ENCODE assay signal across 12 mouse cellular contexts in the genomic region with DNA sequence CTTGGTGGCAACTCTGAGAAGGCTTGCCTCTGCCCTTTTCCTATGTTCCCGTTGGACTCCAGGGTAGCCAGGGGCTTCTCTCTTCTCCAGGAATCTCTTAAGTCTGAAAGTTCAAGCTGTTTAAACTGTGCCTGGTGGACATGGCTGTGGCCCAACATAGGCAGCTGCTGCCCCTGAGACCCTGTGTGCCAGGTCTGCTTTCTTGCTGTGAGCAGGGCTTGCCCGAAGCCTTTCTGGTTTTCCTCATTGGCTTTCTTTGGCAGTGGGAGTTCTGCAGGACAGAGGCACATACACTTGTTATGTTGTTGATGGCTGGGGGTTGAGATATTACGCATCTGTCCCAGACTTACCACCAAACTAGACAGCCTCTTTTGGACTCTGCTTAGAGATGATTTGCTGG.
"Had no signal": no experiment of that assay in that cellular context is flagged by ENCODE, and none has a peak within 500 bp of the region (broad histone marks: within the 10 kb centered on the region; RNA-seq: fewer than 3 reads in every experiment).

No protein-coding gene starts in this region.

- H3K9ac ChIP-seq: liver, embryonic 13.5 days; liver, postnatal 0 days; lung, embryonic 15.5 days; midbrain, embryonic 13.5 days; neural tube, embryonic 12.5 days had no signal

- DNase-seq: kidney, adult 8-10 months; kidney, postnatal 25 days; liver; liver, embryonic 13.5 days; liver, postnatal 0 days; right cerebral cortex, postnatal 4 days; spleen, adult 18-20 months; thymus, adult 2 months; thymus, postnatal 25 days had no signal

- H3K27ac ChIP-seq: liver, embryonic 13.5 days; lung, embryonic 15.5 days; midbrain, embryonic 13.5 days; neural tube, embryonic 12.5 days had no signal

- H3K27me3 ChIP-seq: liver, embryonic 13.5 days; lung, embryonic 15.5 days; neural tube, embryonic 12.5 days had no signal

- H3K4me3 ChIP-seq: liver, embryonic 13.5 days; lung, embryonic 15.5 days; midbrain, embryonic 13.5 days; neural tube, embryonic 12.5 days had no signal

- H3K4me2 ChIP-seq: liver, embryonic 13.5 days; lung, embryonic 15.5 days; midbrain, embryonic 13.5 days; neural tube, embryonic 12.5 days had no signal

- H3K36me3 ChIP-seq: liver, embryonic 13.5 days; lung, embryonic 15.5 days; midbrain, embryonic 13.5 days; neural tube, embryonic 12.5 days had no signal

- ATAC-seq: liver, postnatal 0 days; midbrain, embryonic 13.5 days had no signal

- H3K9me3 ChIP-seq: liver, embryonic 13.5 days; lung, embryonic 15.5 days; midbrain, embryonic 13.5 days; neural tube, embryonic 12.5 days had no signal
